Mouse (Mus musculus) stomach, embryonic 15.5 days (tissue): ENCODE data around the gene Gm3182. TPM values are rescaled to one million over a fixed set of nuclear protein-coding genes. Genes with fewer than 3 reads are reported as not detected.
A peak's percentile ranks its signal among the peaks of the same experiment; 100 is the strongest.
"Not testable (repeated sequence)": the region's sequence is repeated elsewhere in the genome, so short reads cannot be mapped to it uniquely, and the experiment has no call there.

Source experiments
- ATAC-seq: fragments of 200-750 bp; cut with Nextera tagmentation; 2 replicates; pipeline ENCODE4 v1.8.0; 2017; ENCODE audit warnings: low read depth, moderate number of reproducible peaks, moderate TSS enrichment; ENCODE audit not compliant: insufficient read depth, low FRiP score
- H3K27ac ChIP-seq: fragments of 300-500 bp; sonication (generic); 2 replicates; pipeline ENCODE4 v1.5.1; 2015; ENCODE audit warnings: mild to moderate bottlenecking, inconsistent platforms
- H3K27me3 ChIP-seq: fragments of 300-500 bp; sonication (generic); replicated peaks from 2 replicates; pipeline ENCODE4 v1.6.1; 2015; ENCODE audit warnings: inconsistent platforms
- H3K36me3 ChIP-seq: fragments of 300-500 bp; sonication (generic); 2 replicates; pipeline ENCODE4 v1.6.1; 2015; ENCODE audit warnings: inconsistent platforms
- H3K4me1 ChIP-seq: fragments of 300-500 bp; sonication (generic); 2 replicates; pipeline ENCODE4 v1.6.1; 2015; ENCODE audit warnings: inconsistent platforms
- H3K4me2 ChIP-seq: fragments of 300-500 bp; sonication (generic); 2 replicates; pipeline ENCODE4 v1.6.1; 2015; ENCODE audit warnings: mild to moderate bottlenecking, inconsistent platforms
- H3K4me3 ChIP-seq: fragments of 300-500 bp; sonication (generic); replicated peaks from 2 replicates; pipeline ENCODE4 v1.5.1; 2015; ENCODE audit warnings: inconsistent platforms
- H3K9ac ChIP-seq: fragments of 300-500 bp; sonication (generic); 2 replicates; pipeline ENCODE4 v1.6.1; 2015; ENCODE audit warnings: inconsistent platforms
- H3K9me3 ChIP-seq: fragments of 300-500 bp; sonication (generic); 2 replicates; pipeline ENCODE4 v1.6.1; 2016; ENCODE audit warnings: inconsistent platforms
- WGBS: fragments of 180-500 bp; shearing (Covaris S2); methylation state at CpG from one replicate; pipeline ENCODE4 v1.1.7; 2015; 5-methylcytosine and 5-hydroxymethylcytosine counted together
- polyA plus RNA-seq: library from polyadenylated mRNA; unstranded; fragments of >200 nt; fragmentation: Nextera tagmentation; extraction: Ambion mirVana; gene quantifications from 2 replicates; pipeline ENCODE4 v1.2.1, GENCODE M21; 2015

The Gm3182 gene
- polyA plus RNA-seq = not detected in 2 replicates

DNA sequence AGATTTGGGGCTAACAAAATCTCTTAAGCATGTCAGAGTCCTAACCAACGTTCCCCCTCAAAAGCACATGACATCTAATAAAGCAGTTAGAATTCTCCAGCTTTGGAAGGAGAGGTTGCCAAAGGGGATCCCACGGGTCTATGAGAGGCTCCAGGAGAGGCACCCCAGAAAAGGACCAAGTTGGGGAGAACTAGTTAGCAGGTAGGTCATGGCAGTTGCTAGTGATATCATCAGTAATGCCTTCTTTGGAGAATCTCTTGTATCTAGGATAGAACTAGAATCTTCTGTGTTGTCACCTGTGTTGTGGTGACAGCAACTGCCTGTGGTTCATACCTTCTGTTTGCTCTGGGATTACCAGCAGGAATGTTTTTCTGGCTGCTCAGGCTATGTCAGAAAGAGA, at the start of gene Gm3182:
Gm3182 (plus strand) TSS at position 301 of the 400 bp plus-strand sequence.
- not testable (repeated sequence) for H3K4me1 ChIP-seq, H3K9me3 ChIP-seq, H3K4me3 ChIP-seq, ATAC-seq, H3K27ac ChIP-seq, H3K9ac ChIP-seq, H3K36me3 ChIP-seq, H3K4me2 ChIP-seq, H3K27me3 ChIP-seq
- WGBS = 81% methylated on average over 1 of the region's 2 CpGs

DNA sequence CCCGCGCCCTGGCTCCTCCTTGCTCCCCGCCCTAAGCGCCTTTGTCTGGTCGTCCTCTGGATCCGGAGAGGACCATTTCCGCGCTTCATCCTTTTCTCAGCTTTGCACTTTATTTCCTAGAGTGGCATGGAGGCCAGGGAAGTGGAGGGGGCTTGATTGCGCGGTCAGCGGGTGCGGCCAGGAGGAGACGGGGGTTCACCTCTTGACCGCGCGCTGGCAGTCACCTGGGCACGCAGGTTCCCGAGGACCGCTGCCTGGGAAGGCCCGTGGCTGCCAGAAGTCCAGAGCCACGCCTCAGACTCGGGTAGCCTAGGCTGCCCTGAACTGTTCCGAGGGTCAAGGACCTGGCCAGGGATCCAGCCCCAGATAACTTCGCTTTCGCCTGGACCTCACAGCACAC, 17.9 kb downstream of the Gm3182 start:
- H3K9me3 ChIP-seq, H3K36me3 ChIP-seq, H3K27me3 ChIP-seq, H3K27ac ChIP-seq, H3K4me1 ChIP-seq, H3K9ac ChIP-seq, ATAC-seq: not testable (repeated sequence)
- Histone ChIP-seq H3K4me2 (peak overlapping the region; percentile 42), H3K4me3 (peak overlapping the region; percentile 25)
- 1% methylated on average over 22 of the region's 25 CpGs for WGBS

Other genes with a start within 250 kb of the Gm3182 start
- not detected in 2 replicates for gene Gm3138, start 232.1 kb upstream of the Gm3182 start, polyA plus RNA-seq
- not detected in 2 replicates for gene Gm3149, start 164.5 kb upstream of the Gm3182 start, polyA plus RNA-seq
- gene 2610042L04Rik, start 147.0 kb upstream of the Gm3182 start, polyA plus RNA-seq = 0.12 TPM in 1 of 2 replicates, not detected in the other
- not detected in 2 replicates for gene Gm3159, start 84.2 kb upstream of the Gm3182 start, polyA plus RNA-seq
- 0.15 TPM in 1 of 2 replicates, not detected in the other for gene Gm3164, start 66.3 kb upstream of the Gm3182 start, polyA plus RNA-seq
- gene Gm3173, start 50.8 kb upstream of the Gm3182 start, polyA plus RNA-seq = not detected in 2 replicates
- gene Gm3047, start 73.7 kb downstream of the Gm3182 start, polyA plus RNA-seq = not detected in 2 replicates
- not detected in 2 replicates for gene Gm8159, start 150.6 kb downstream of the Gm3182 start, polyA plus RNA-seq
- gene Gm3239, start 182.4 kb downstream of the Gm3182 start, polyA plus RNA-seq = 0.18 TPM in 1 of 2 replicates, not detected in the other
- gene Gm7876, start 227.5 kb downstream of the Gm3182 start, polyA plus RNA-seq = not detected in 2 replicates
- gene Gm3252, start 245.0 kb downstream of the Gm3182 start, polyA plus RNA-seq = 0.09 TPM in 1 of 2 replicates, not detected in the other